Mouse (Mus musculus) adrenal gland (tissue): ENCODE results near the gene 2510002D24Rik.

ENCODE experiments used
- intact Hi-C: fragments of 180-260 bp; cut with DNase I; formaldehyde crosslinking; loops from one replicate; pipeline ENCODE4 v1.15.1; 2025
- long read RNA-seq, 2 experiments: library from polyadenylated mRNA; unstranded; transcript quantifications; one replicate each; pipeline ENCODE4 v2.0.0; 2020; ENCODE audit warnings: borderline replicate concordance in 1 of 2; ENCODE audit not compliant: insufficient replicate concordance in 1 of 2

The 2510002D24Rik gene
- long read RNA-seq, experiment 1, transcript 2510002D24Rik-201 (3 exons, 1,281 nt) = major isoform, 20 of 24 reads
- long read RNA-seq, experiment 1, partial matches to known transcripts = 0 of 24 reads
- long read RNA-seq, experiment 1, other reads (novel, unspliced or antisense) = 0 of 24 reads
- long read RNA-seq, experiment 2, transcript 2510002D24Rik-201 (3 exons, 1,281 nt) = major isoform, 13 of 19 reads
- long read RNA-seq, experiment 2, transcript 2510002D24Rik-203 (2 exons, 930 nt) = minor isoform, 5 of 19 reads
- long read RNA-seq, experiment 2, partial matches to known transcripts = 0 of 19 reads
- long read RNA-seq, experiment 2, other reads (novel, unspliced or antisense) = 1 of 19 reads

DNA sequence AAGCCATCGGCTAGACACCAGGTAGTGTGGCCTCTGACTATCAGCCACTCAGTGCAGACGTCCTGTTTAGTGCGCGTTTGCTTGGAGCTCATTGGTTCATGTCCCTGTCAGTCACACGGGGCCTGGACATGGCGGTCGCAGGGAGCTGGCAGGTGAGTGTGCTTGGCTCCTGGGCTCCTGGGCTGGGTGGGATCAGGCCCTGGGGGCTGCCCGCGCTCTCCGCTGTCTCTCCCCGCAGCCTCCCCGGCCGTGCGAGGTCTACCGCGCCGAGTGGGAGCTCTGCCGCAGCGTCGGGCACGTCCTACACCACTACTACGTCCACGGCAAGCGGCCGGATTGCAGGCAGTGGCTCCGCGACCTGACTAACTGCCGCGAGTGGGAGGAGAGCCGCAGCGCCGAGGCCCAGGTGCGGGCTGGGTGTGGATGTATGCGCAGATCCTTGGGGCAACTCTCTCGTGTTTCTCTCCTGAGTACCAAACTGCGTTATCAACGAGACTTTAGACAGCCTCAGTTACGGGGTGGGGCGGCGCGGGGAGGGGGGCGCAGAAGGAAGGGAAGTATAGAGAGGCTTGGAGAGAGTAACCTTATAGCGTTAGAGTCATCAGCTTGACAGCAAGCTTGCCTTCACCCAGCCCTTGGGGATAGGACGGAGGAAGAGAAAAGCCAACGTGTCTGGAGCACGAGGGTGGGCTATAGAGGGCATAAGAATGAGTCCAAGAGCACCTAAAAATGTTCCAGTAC lies at the start of gene 2510002D24Rik, which contains the start of gene Gm28539:
Gene 2510002D24Rik (plus strand): TSS at position 111 of the 741 bp plus-strand sequence.
Gene Gm28539 (plus strand): TSS at position 117 of the 741 bp plus-strand sequence.
- intact Hi-C loops = no loop called here

DNA sequence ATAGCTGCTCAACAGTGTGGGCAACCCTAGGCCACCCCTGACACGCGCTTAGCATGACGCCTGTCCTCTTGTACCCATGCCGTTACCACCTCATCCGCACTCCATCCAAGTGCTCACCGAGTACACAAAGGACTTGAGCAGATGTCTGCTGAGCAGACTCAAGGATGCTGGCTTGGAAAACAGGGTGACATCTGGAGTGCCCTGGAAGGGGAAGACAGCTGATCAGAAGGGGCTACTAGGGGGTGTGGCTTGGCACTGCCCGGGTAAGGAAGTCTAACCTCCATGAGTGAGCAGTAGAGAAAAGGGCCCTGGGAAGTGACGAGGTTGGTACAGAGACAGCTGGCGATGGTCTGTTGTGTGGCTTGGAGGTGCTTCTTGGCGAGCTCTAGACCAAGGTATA lies 49.7 kb upstream of the 2510002D24Rik start:
- intact Hi-C loops = no loop called here

DNA sequence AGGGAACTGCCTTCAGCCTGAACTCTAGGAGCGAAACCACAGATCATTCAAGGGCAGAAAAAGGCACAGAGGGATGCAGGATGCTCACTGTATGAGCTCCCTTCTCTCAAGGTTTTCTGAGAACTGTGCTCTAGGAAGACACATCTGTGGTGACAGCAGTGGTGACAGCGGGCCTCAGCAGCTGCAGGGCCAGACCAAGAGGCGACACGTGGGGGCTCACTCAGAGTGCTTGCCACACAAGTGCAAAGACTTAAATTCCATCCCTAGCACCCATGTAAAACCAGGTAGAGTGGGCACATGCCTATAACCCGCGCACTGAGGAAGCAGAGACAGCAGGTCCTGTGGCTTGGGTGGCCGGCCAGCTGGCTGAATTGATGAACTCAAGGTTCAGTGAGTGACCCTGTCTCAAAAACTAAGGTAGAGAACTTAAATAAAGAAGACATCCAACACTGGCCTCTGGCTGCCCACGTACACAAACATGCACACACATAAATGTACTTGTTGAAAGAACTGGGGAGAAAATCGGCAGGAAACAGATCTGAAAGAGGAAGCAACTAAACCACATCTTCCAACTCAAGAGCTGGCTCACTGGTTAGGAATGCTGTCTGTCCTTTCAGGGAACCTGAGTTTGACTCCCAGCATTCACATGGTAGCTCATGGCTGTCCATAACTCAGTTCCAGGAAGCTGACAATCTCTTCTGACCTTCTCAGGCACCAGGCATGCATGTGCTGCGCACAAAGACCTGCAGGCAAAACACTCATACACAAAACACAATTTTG lies 47.6 kb upstream of the 2510002D24Rik start:
- intact Hi-C loops = no loop called here

DNA sequence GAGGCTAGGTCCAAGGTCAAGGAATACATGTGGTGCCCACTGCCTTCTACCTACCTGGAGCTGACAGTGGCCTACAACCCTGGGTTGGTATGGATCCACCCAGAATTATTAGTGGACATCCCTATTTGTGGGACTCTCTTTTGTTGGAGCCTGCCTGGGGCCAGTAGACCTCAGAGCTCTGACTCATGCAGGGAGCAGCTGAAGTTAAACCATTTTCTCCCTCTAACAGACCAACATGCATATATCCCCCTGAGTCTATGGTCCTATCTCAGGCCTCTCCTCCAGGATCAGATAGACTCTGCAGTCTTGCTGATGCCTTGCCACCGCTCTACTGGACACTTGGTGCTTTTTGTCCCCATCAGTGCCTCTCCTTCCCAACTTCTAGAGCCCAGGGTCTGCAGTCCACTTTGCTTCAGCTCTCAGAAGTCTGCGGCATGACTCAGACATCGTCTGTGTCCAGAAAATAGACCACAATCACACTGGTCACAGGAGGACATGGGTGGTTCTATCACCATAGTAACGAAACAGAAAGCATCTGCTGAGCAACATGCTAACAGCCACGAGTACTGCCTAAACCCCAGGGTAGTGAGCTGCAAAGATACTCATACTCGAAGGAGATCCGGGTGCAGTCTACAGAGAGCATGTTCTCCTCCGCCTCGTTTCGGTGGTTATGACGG lies 41.0 kb upstream of the 2510002D24Rik start:
- intact Hi-C loops = no loop called here

DNA sequence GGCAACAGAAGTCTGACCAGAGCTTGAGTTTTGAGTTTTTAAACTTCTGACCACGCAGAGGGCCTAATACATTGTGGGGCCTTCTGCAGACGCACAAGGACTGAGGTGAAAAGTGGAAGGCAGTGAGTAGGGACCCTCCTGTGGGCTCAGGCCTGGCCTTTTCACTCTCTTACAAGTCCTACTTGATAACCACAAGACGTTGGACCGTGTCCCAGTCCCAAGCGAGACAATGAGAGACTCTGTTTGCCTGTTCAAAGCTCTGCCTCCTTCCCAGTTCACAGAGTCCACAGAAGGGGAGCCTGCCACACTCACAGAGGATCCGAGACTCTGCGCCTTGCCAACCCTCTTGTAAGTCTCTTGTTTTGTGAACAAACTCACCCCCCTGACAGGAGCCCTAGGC lies 39.7 kb upstream of the 2510002D24Rik start:
- intact Hi-C loops = no loop called here

DNA sequence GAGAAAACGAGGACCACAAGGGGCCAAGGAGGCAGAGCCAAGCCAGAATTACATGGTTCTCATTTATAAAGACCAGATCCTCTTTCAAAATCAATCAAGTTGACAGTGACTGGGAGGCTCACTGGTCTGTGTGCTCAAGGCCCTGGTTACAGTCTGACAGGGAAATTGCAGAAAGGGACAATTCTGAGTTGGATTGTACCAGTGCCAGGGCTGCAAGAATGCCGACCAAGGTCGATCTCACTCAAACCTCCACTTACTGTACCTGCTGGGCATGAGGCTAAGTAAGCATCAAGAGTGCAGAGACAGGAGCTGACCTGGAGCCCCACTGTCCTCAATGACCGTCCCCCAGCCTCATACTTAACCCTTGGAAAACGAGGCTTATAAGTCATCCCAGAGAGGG lies 38.2 kb upstream of the 2510002D24Rik start:
- intact Hi-C loops = no loop called here

DNA sequence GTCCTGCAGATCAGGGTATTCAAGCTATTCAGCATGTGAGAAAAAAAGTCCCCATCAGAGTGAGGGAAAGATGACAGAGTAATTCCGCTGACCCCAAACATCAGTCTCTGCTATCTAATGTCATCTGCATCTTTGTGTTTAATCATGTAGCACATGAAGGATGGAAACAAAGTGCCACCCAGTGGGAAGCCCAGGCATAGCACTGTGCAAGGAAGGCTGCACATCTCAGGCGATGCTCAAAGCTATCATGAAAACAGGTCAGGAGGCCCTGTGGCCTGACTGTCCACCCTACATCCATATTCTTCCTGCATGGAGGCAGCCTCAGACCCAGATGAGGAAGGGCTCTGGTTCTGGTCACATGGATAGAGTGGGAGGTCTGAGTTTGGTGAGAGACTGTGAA lies 37.5 kb upstream of the 2510002D24Rik start:
- intact Hi-C loops = loop anchor here (1.0 kb wide), 1 partner anchor 103 kb away; no protein-coding TSS in a partner anchor

DNA sequence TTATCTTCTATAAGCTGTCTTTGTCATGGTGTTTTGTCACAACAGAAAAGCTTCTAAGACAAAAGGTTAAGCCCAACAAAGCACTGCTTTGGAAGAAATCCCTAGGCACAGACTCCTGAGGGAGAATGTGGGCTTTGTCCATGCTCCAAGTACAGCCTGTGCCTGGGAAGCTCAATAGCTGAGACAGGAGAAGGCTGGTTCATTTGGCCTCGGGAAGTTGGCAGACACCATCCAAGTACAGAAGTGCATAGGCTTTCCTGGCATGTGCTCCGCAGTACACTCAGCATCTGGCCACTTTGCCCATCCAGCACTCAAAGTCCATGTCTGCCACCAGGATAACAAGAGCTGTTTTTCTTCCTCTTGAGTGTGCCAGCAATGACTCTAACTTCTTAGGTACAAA lies 30.6 kb upstream of the 2510002D24Rik start:
- intact Hi-C loops = no loop called here

DNA sequence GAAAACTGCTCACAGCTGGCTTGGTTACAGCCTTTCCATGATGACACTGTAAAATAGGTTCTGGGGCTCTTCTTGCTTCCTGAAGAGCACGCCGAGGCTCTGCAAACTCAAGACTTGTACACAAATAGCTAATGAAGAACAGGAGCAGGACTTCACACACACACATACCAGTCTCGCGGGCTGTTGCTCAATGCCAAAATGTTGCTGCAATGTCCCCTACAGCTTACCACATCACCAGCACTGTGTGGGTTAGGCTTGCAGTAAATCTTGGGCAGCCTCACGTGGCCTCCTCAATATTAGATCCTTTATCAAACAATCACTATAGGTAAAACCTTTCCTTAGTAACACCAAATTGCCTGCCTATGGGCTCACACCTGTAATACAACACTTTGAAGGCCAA lies 27.4 kb upstream of the 2510002D24Rik start:
- intact Hi-C loops = no loop called here

DNA sequence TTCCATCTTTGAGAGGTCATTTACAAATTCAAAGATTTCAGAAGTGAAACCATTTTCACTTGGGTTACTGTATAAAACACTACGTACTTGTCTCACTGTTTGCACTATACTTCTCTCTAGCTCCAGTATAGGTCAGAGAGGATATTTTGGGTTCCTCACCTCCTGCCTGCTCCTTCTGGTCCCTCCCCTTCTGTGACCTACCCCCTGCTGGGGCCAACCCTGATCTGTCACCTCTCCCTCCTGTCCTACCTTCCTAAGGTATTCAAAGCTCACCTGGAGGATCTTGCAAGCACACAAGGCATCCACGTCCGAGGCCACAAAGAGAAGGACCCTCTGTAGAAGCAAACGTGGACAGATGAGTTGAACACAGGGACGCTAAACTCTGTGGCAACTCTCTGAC lies 25.3 kb upstream of the 2510002D24Rik start:
- intact Hi-C loops = no loop called here

DNA sequence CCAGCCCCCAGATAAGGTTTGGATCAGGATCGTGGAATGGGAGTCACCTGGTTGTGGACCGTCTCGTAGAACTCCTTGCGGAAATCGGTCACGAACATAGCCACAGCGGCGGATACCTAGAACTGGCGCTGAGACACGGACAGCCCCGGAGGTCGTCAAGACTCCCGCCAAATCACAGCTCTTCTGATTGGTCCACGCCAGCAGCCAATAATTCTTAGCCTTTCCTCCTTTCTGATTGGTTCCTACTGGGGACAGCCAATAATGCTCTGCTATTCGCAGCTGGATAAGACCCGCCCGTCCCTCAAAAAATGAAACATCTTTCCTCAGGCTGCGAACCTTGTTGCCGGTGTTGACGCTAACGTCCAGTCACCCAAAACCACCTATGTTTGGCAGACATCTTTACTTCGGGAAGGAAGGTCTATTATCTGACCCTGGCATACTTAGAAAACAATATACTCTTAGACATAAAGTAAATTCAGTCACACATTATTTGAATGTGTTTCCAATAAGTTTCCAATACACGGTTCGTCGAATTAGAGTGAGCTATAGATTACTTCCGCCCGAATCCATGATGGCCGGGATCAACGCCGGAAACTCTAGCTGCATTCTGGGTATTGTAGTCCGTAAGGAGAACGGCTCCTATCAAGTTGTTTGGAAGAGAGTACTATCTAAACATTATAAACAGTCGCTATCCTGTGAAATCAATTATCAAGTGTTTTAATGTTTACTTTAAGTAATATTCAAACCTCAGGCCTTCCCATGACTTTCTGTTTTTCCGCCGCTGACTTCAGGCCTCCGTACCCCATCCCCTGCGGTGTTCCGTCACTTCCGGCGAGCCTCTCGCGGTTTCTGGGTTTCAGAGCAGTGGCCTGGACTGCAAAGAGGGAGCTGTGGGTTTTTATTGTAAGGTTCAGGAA lies 24.7 kb upstream of the 2510002D24Rik start, which contains the start of the genes Ufd1 and Cdc45:
Gene Ufd1 (plus strand): TSS at position 312 of the 917 bp plus-strand sequence.
Gene Cdc45 (minus strand): TSS at position 520 of the 917 bp plus-strand sequence.
- intact Hi-C loops = no loop called here

DNA sequence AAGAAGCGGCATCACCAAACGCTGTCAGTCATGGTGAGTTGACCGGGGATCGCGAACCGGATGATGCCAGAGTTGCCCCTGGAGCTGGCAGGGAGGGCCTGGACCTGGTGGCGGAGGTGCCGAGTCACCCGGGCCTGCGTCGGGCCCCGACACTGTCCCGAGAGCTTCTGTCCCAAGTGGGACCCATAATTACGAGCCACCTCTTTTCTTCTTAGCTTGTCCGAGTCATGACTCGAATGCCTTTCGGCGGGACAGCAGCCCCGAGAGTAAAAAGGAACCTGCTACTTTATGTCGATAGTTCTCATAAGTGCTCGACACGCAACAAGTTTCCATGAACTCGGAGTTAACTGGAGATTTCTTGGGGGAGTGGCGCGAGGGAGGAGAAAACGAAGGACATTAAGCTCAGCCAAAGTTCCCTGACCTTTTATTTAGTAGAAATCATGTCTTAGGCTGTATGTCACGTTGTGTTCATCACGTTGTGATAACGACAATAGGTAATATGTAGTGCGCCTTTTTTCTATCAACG lies 23.9 kb upstream of the 2510002D24Rik start:
- intact Hi-C loops = no loop called here

DNA sequence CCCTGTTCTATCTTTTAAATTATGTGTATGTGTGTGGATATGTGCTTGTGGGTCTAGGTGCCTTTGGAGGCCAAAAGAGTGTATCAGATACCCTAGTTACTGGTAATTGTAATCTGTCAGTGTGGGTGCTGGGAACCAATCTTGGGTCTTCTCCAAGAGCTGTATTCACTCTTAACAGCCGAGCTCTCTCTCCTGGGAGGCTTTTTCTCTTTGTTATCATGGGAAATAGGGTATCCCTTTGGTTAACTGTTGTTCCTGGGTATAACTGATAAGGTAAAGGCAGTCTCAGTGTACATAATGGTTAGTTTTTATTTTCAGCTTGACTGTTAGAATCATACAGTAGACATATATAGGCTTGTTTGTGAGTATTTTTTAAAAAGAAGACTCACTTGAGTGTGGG lies 14.0 kb upstream of the 2510002D24Rik start:
- intact Hi-C loops = no loop called here

DNA sequence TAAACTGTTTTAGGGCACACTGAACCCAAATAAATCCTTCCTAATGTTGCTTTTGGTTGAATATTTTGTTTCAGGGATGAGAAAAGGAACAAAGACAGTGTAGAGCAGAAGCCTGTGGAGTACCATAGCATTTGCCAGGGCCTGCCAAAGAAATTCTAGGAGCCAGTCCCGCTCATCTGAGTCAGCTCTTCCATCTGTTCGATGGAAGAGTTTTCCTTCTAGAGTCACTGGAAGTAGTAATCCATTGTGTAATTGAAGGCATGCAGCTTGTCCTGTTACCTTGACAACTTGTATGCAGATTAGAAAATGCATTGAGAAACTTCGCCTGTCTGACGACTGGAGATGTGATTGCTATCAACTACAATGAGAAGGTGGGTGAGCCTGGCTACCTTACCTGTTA lies 13.5 kb upstream of the 2510002D24Rik start:
- intact Hi-C loops = no loop called here

DNA sequence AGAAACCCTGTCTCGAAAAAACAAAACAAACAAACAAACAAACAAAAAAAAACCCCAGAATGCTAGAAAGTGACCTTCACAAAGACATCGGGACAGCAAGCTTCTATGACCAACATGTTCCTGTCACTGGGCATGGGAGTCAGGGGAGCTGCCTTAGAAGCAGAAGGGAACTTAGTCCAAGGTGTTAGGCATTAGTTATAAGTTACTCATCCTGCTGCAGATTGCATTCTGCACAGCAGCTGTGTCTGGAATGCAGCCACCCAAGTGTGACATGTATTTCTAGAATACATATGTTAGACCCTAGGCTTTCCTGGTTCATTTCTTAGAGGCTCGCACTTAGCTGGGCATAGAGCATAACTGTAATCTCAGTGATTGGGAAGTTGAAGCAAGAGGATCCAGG lies 7.7 kb upstream of the 2510002D24Rik start:
- intact Hi-C loops = no loop called here

DNA sequence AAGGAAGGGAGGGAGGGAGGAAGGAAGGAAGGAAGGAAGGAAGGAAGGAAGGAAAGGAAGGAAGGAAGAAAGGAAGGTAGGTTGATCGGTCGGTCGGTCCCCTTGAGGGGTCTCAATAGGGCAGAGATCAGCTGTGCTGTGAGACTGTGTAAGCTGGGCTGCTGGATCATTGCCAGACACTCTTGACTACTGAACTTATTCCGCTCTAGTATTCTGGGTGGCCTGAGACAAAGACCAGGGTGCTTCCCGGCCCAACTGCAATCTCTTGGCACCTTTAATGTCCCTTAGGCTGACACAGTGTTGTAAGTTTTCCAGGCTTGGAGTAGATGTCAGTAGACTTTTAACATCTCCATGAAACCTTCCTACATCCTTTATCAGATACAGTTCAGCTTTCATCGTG lies 7.3 kb upstream of the 2510002D24Rik start:
- intact Hi-C loops = no loop called here

DNA sequence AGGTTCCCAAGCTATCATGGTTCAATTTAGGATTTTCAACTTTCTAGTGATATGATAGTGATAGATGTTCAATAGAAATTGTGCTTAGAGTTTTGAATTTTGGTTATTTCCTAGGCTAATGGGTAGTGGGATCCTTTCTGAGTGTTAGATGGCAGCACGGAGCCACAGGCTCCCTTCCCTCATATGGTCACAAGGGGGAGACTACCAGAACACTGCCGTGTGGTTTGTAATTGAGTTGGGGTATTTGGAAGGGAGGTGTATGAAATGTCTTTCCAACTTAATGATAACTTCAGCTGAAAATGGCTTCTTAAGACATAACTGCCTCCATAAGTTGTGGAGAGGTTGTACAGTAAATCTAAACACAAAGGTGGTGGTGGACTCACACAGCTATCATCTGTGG lies 2.9 kb upstream of the 2510002D24Rik start:
- intact Hi-C loops = no loop called here

DNA sequence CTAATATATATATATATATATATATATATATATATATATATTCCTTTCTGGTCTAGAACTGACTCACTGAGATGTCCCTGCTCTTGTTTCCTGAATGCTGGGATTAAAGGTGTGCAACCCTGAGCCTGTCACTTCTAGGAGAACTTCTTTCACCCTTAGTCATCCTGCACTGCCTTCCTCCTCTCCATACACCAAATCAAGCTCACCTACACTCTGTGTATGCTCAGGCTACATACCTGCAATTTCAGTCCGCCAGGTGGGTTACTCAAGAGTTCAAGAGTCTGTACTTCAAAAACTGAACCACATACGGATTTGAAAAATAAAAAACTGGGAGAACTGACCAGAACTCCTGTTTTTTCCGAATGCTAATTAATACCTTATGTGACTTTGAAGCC lies 308 bp upstream of the 2510002D24Rik start:
- intact Hi-C loops = no loop called here

DNA sequence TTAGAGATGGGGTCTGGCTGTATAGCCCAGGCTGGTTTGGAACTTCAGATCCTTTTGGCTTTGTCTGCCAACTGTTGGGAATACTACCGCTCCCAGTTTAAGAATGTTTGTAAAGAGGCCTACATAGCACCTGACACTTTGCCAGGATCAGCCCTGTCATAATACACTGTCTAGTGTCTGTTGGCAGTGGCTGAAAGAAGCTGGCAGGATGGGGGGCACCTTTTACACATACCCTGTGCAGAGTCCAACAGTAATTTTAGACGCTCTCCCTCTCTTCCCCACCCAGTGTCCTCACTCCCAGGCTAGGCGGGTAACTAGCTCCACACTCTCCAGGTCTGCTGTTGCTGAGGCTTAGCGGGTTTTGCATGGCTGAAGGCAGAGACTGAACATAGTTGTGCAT lies 2.0 kb downstream of the 2510002D24Rik start:
- intact Hi-C loops = no loop called here
